Mouse (Mus musculus): ENCODE data around the gene Cdk19. TPM values are rescaled to one million over a fixed set of nuclear protein-coding genes. Genes with fewer than 3 reads are reported as not detected.

Cdk19 gene
- polyA plus RNA-seq, 1 experiment from 2014 or later, result 4.7 TPM

- H3K36me3 ChIP-seq (replicated peaks), result no peaks in the 10 kb centered on the region
- 0 out of 2 replicates have a peak, but pooled peaks cover 3% of the 10 kb centered on the region for H3K4me1 ChIP-seq
- 74% methylated on average over 1 of the region's 1 CpGs for WGBS
- no peaks in the 10 kb centered on the region for H3K27me3 ChIP-seq (ENCODE audit: poor library complexity, severe bottlenecking)
- no peaks in the 10 kb centered on the region for H3K9me3 ChIP-seq
- no peak overlapping the region for H3K4me3 ChIP-seq
- no peak for DNase-seq (ENCODE audit: extremely low spot score, low spot score)
- H3K27ac ChIP-seq, result no peak overlapping the region
Observed at GRCm38 (mm10) chr10:40379682-40380081, 40.3 kb downstream of the Cdk19 start.

DNA sequence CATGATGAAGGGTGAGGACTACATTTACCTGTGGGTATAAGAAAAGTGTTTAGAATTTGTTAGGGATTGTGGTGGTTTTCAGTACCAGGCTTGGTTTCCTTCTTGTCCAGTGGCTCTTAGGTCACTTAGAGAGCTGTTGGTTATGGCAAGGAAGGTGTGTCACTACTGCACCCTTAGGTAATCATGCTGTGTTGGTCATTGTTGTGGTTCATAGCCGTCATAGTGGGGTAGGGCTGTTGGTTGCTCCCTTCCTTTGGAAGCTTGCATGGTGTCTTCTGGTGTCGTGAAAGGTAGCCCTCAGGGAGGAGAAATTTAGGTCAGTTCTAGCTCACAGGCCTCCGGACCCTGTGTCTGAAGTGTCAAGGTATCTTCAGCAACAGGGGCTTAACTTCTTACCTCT is 46.0 kb downstream of the Cdk19 start:
- H3K9me3 ChIP-seq, result no peaks in the 10 kb centered on the region
- H3K27me3 ChIP-seq (ENCODE audit: poor library complexity, severe bottlenecking), result no peaks in the 10 kb centered on the region
- no peak overlapping the region for H3K4me3 ChIP-seq
- H3K36me3 ChIP-seq (replicated peaks), result peaks cover under 1% of the 10 kb centered on the region; the same call in 1 of the 2 replicates
- WGBS, result 91% methylated on average over 3 of the region's 3 CpGs
- H3K4me1 ChIP-seq, result no peaks in the 10 kb centered on the region
- no peak for DNase-seq (ENCODE audit: extremely low spot score, low spot score)
- H3K27ac ChIP-seq, result no peak overlapping the region

GRCm38 (mm10) chr10:40386126-40386525 is 46.8 kb downstream of the Cdk19 start:
- Histone ChIP-seq H3K27ac (no peak overlapping the region), H3K9me3 (no peaks in the 10 kb centered on the region), H3K4me1 (no peaks in the 10 kb centered on the region), H3K4me3 (no peak overlapping the region), H3K27me3 (ENCODE audit: poor library complexity, severe bottlenecking) (no peaks in the 10 kb centered on the region), H3K36me3 (replicated peaks) (peaks cover 4% of the 10 kb centered on the region; the same call in 1 of the 2 replicates)
- WGBS, result 95% methylated on average over 4 of the region's 4 CpGs
- no peak for DNase-seq (ENCODE audit: extremely low spot score, low spot score)

GRCm38 (mm10) chr10:40393447-40394143 is 54.2 kb downstream of the Cdk19 start:
- Histone ChIP-seq H3K36me3 (replicated peaks) (peaks cover 11% of the 10 kb centered on the region), H3K27me3 (ENCODE audit: poor library complexity, severe bottlenecking) (no peaks in the 10 kb centered on the region), H3K9me3 (no peaks in the 10 kb centered on the region), H3K4me1 (no peaks in the 10 kb centered on the region), H3K4me3 (no peak overlapping the region), H3K27ac (no peak overlapping the region)
- WGBS, result 87% methylated on average over 2 of the region's 2 CpGs
- no peak for DNase-seq (ENCODE audit: extremely low spot score, low spot score)

DNA sequence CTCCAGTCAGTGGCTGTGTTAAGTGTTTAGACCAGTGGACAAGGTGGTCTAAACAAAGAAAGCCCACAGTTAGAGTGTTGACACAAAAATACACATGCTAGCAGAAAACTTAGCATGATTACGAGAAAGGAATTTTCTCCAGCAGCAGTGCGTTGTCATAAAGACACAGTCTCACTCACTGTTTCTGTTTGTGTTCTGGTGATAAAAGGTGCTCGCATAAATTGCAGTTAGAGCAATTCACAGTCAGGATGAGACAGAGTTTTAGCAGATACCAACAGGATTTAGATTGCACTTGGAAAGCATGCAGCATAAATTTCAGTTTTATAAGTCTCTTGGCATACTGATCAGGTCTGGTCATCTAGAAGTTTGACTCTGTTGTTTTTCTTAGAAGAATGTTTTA is 59.5 kb downstream of the Cdk19 start:
- no peak for DNase-seq (ENCODE audit: extremely low spot score, low spot score)
- Histone ChIP-seq H3K27me3 (ENCODE audit: poor library complexity, severe bottlenecking) (no peaks in the 10 kb centered on the region), H3K27ac (no peak overlapping the region), H3K4me3 (no peak overlapping the region), H3K36me3 (replicated peaks) (peaks cover 16% of the 10 kb centered on the region), H3K4me1 (no peaks in the 10 kb centered on the region), H3K9me3 (no peaks in the 10 kb centered on the region; the same call in 1 of the 2 replicates)
- WGBS, result 95% methylated on average over 3 of the region's 3 CpGs

GRCm38 (mm10) chr10:40399328-40399727 is 60.0 kb downstream of the Cdk19 start:
- no peak overlapping the region for H3K4me3 ChIP-seq
- 91% methylated on average over 2 of the region's 2 CpGs for whole genome bisulfite sequencing
- peaks cover 16% of the 10 kb centered on the region for H3K36me3 ChIP-seq (replicated peaks)
- no peaks in the 10 kb centered on the region for H3K4me1 ChIP-seq
- no peaks in the 10 kb centered on the region; the same call in 1 of the 2 replicates for H3K9me3 ChIP-seq
- DNase-seq (ENCODE audit: extremely low spot score, low spot score), result no peak
- no peaks in the 10 kb centered on the region for H3K27me3 ChIP-seq (ENCODE audit: poor library complexity, severe bottlenecking)
- H3K27ac ChIP-seq, result no peak overlapping the region

- WGBS, result 89% methylated on average over 4 of the region's 4 CpGs
- H3K27ac ChIP-seq, result no peak overlapping the region
- H3K9me3 ChIP-seq, result no peaks in the 10 kb centered on the region; the same call in 1 of the 2 replicates
- H3K36me3 ChIP-seq (replicated peaks), result peaks cover 16% of the 10 kb centered on the region
- H3K4me3 ChIP-seq, result no peak overlapping the region
- no peak for DNase-seq (ENCODE audit: extremely low spot score, low spot score)
- H3K27me3 ChIP-seq (ENCODE audit: poor library complexity, severe bottlenecking), result no peaks in the 10 kb centered on the region
- no peaks in the 10 kb centered on the region for H3K4me1 ChIP-seq
Observed at GRCm38 (mm10) chr10:40400293-40400692, 60.9 kb downstream of the Cdk19 start.

- Histone ChIP-seq H3K4me1 (no peaks in the 10 kb centered on the region), H3K9me3 (no peaks in the 10 kb centered on the region; the same call in 1 of the 2 replicates), H3K27me3 (ENCODE audit: poor library complexity, severe bottlenecking) (no peaks in the 10 kb centered on the region), H3K36me3 (replicated peaks) (peaks cover 7% of the 10 kb centered on the region), H3K27ac (no peak overlapping the region), H3K4me3 (no peak overlapping the region)
- WGBS, result 97% methylated on average over 3 of the region's 3 CpGs
- DNase-seq (ENCODE audit: extremely low spot score, low spot score), result no peak
Observed at GRCm38 (mm10) chr10:40406655-40407054, 67.3 kb downstream of the Cdk19 start.

GRCm38 (mm10) chr10:40409336-40409735 is 70.0 kb downstream of the Cdk19 start:
- no peak overlapping the region for H3K4me3 ChIP-seq
- 91% methylated on average over 2 of the region's 2 CpGs for WGBS

DNA sequence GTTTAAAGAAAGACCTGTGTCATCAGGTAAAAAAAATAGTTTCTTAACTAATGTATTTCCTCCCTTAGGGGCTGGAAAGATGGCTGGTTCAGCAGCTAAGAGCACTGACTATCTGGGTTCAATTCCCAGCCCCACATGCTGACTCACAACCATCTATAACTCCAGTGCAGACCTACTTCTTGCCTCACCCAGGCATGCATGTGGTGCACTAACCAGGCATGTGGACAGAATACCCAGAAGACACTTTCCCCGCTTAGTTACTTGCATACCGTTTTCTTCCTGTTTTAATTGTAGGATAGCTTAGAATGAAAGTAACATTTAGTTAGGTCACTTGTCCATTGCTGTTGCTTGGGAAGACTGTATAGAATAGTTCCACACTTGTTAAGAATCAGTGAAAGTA is 72.0 kb downstream of the Cdk19 start:
- H3K9me3 ChIP-seq, result no peaks in the 10 kb centered on the region
- H3K4me1 ChIP-seq, result no peaks in the 10 kb centered on the region
- WGBS, result 97% methylated on average over 2 of the region's 2 CpGs
- no peaks in the 10 kb centered on the region for H3K27me3 ChIP-seq (ENCODE audit: poor library complexity, severe bottlenecking)
- no peak overlapping the region for H3K4me3 ChIP-seq
- no peak for DNase-seq (ENCODE audit: extremely low spot score, low spot score)
- no peak overlapping the region for H3K27ac ChIP-seq
- H3K36me3 ChIP-seq (replicated peaks), result peaks cover 4% of the 10 kb centered on the region; the same call in 1 of the 2 replicates

More at GRCm38 (mm10) chr10:40409336-40409735, 70.0 kb downstream of the Cdk19 start:
- DNase-seq (ENCODE audit: extremely low spot score, low spot score), result no peak
- Histone ChIP-seq H3K4me1 (no peaks in the 10 kb centered on the region), H3K36me3 (replicated peaks) (peaks cover 4% of the 10 kb centered on the region; the same call in 1 of the 2 replicates), H3K27ac (no peak overlapping the region), H3K9me3 (no peaks in the 10 kb centered on the region), H3K27me3 (ENCODE audit: poor library complexity, severe bottlenecking) (no peaks in the 10 kb centered on the region)

GRCm38 (mm10) chr10:40416944-40417343 is 77.6 kb downstream of the Cdk19 start:
- Histone ChIP-seq H3K36me3 (replicated peaks) (no peaks in the 10 kb centered on the region), H3K9me3 (no peaks in the 10 kb centered on the region)
- 85% methylated on average over 7 of the region's 7 CpGs for WGBS

DNA sequence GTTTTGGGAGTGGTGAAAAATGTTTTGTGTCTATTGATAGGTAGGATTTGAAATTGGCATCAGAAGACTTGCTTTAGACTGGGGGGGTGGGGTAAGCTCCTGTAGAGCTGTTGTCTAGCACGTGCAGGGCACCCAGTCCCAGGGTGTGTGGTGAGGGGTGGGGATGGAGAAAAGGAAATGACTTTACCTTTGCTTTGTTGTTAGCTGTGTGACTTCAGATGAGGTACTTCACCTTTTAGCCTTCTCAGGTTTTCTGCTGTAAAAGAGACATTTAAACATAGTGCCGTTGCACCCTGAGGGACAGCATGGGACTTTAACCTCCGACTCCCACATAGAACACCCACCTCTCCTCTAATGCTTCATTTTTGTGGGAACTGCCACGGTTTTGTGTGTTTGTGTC is 80.5 kb downstream of the Cdk19 start:
- peaks cover 4% of the 10 kb centered on the region; the same call in 1 of the 2 replicates for H3K4me1 ChIP-seq
- H3K36me3 ChIP-seq (replicated peaks), result no peaks in the 10 kb centered on the region
- no peak overlapping the region for H3K4me3 ChIP-seq
- H3K9me3 ChIP-seq, result no peaks in the 10 kb centered on the region
- DNase-seq (ENCODE audit: extremely low spot score, low spot score), result no peak
- WGBS, result 82% methylated on average over 4 of the region's 4 CpGs
- H3K27me3 ChIP-seq (ENCODE audit: poor library complexity, severe bottlenecking), result no peaks in the 10 kb centered on the region
- no peak overlapping the region for H3K27ac ChIP-seq

More at GRCm38 (mm10) chr10:40416944-40417343, 77.6 kb downstream of the Cdk19 start:
- Histone ChIP-seq H3K4me3 (no peak overlapping the region), H3K27ac (no peak overlapping the region), H3K27me3 (ENCODE audit: poor library complexity, severe bottlenecking) (no peaks in the 10 kb centered on the region), H3K4me1 (peaks cover 4% of the 10 kb centered on the region; the same call in 1 of the 2 replicates)
- no peak for DNase-seq (ENCODE audit: extremely low spot score, low spot score)

DNA sequence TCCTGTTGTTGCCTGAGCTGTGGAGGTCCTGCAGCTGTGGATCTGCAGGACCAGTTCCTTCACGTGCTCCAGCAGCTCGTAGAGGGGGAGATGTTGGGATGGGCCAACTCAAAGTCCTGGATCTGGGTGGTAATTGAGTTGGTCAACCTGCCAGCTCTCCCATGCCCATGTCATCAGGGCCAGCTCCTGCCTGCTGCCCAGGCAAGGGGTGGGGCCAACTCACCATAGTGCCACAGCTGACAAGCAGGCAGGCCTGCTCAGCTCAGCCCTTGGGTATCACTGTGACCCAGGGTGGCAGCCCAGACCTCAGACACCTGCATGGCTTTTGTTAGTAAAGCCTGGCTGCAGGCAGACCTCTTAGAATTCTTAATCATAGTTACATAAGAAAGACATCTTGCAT is 81.3 kb downstream of the Cdk19 start:
- no peaks in the 10 kb centered on the region for H3K27me3 ChIP-seq (ENCODE audit: poor library complexity, severe bottlenecking)
- no peaks in the 10 kb centered on the region for H3K9me3 ChIP-seq
- no peak overlapping the region for H3K27ac ChIP-seq
- H3K4me1 ChIP-seq, result peaks cover 12% of the 10 kb centered on the region
- no peak for DNase-seq (ENCODE audit: extremely low spot score, low spot score)
- 91% methylated on average over 2 of the region's 2 CpGs for WGBS
- H3K36me3 ChIP-seq (replicated peaks), result no peaks in the 10 kb centered on the region
- no peak overlapping the region for H3K4me3 ChIP-seq
